Mouse (Mus musculus) midbrain, embryonic 11.5 days (tissue): Measurements from ENCODE around the gene Taar2. TPM values are rescaled to one million over a fixed set of nuclear protein-coding genes. Genes with fewer than 3 reads are reported as not detected.

ENCODE experiments used
- ATAC-seq: fragments of 200-750 bp; cut with Nextera tagmentation; 2 replicates; pipeline ENCODE4 v1.8.0; 2017; ENCODE audit warnings: moderate TSS enrichment, moderate library complexity; ENCODE audit not compliant: low FRiP score
- DNase-seq: peaks from one replicate; pipeline ENCODE4 v3.0.0; 2015; ENCODE audit warnings: low spot score; ENCODE audit errors: missing footprints
- H3K27ac ChIP-seq: fragments of 300-500 bp; sonication (generic); 2 replicates; pipeline ENCODE4 v1.5.1; 2014; ENCODE audit warnings: low read depth, low read length
- H3K27me3 ChIP-seq: fragments of 300-500 bp; sonication (generic); 2 replicates; pipeline ENCODE4 v1.6.1; 2014; ENCODE audit warnings: mild to moderate bottlenecking, low read length, moderate library complexity, mixed read lengths; ENCODE audit not compliant: control insufficient read depth, insufficient read depth
- H3K36me3 ChIP-seq: fragments of 300-500 bp; sonication (generic); 2 replicates; pipeline ENCODE4 v1.6.1; 2014; ENCODE audit warnings: mild to moderate bottlenecking, low read length, moderate library complexity, mixed read lengths; ENCODE audit not compliant: control insufficient read depth, insufficient read depth
- H3K4me1 ChIP-seq: fragments of 300-500 bp; sonication (generic); 2 replicates; pipeline ENCODE4 v1.6.1; 2014; ENCODE audit warnings: low read length; ENCODE audit not compliant: control insufficient read depth, insufficient read depth
- H3K4me2 ChIP-seq: fragments of 300-500 bp; sonication (generic); 2 replicates; pipeline ENCODE4 v1.6.1; 2014; ENCODE audit warnings: mild to moderate bottlenecking, moderate library complexity
- H3K4me3 ChIP-seq: fragments of 300-500 bp; sonication (generic); 2 replicates; pipeline ENCODE4 v1.5.1; 2014; ENCODE audit warnings: low read depth, low read length
- H3K9ac ChIP-seq: fragments of 300-500 bp; sonication (generic); 2 replicates; pipeline ENCODE4 v1.6.1; 2014; ENCODE audit warnings: low read length
- H3K9me3 ChIP-seq: fragments of 300-500 bp; sonication (generic); 2 replicates; pipeline ENCODE4 v1.6.1; 2016; ENCODE audit warnings: low read length; ENCODE audit not compliant: control insufficient read depth
- WGBS: fragments of 180-500 bp; shearing (Covaris S2); extraction: QIAGEN DNeasy Blood & Tissue Kit; methylation state at CpG from one replicate; pipeline ENCODE4 v1.1.7; 2014; 5-methylcytosine and 5-hydroxymethylcytosine counted together
- polyA plus RNA-seq: library from polyadenylated mRNA; unstranded; fragments of >200 nt; fragmentation: Nextera tagmentation; extraction: Ambion mirVana; gene quantifications from 2 replicates; pipeline ENCODE4 v1.2.1, GENCODE M21; 2014

Gene Taar2
- polyA plus RNA-seq, 1 experiment from 2014 or later, result not detected

DNA sequence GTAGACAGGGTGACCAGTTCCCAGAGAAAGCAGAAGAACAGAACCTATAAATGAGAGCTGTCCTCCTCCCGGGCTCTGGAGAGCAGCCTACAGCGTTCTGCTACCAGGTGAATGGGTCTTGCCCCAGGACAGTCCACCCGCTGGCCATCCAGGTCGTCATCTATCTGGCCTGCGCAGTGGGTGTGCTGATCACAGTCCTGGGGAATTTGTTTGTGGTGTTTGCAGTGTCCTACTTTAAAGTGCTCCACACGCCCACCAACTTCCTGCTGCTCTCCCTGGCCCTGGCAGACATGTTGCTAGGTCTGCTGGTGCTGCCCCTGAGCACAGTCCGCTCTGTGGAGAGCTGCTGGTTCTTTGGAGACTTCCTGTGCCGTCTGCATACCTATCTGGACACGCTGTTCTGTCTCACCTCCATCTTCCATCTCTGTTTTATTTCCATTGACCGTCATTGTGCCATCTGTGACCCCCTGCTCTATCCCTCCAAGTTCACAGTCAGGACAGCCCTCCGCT is 32.3 kb downstream of the Taar2 start, which contains the start of gene Taar5:
TSS of gene Taar5 (plus strand) at position 51 of the 510 bp plus-strand sequence.
- Histone ChIP-seq H3K36me3 (no peaks in the 10 kb centered on the region), H3K9ac (no peak within 1 kb of the TSS), H3K4me2 (no peak within 1 kb of the TSS), H3K4me1 (no peaks in the 10 kb centered on the region), H3K9me3 (no peaks in the 10 kb centered on the region), H3K27me3 (no peaks in the 10 kb centered on the region), H3K4me3 (no peak within 1 kb of the TSS), H3K27ac (no peak within 1 kb of the TSS)
- ATAC-seq (no peak), DNase-seq (no peak)
- WGBS, result 83% methylated on average over 11 of the region's 11 CpGs

DNA sequence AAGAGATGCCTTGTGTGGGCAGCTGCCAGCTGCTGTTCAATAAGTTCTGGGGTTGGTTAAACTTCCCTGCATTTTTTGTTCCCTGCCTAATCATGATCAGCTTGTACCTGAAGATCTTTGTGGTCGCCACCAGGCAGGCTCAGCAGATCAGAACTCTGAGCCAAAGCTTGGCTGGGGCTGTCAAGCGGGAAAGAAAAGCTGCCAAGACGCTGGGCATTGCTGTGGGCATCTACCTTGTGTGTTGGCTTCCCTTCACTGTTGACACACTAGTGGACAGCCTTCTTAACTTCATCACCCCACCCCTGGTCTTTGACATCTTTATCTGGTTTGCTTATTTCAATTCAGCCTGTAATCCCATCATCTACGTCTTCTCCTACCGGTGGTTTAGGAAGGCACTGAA is 32.9 kb downstream of the Taar2 start:
- H3K36me3 ChIP-seq, result no peaks in the 10 kb centered on the region
- no peak overlapping the region for H3K9ac ChIP-seq
- whole genome bisulfite sequencing, result 79% methylated on average over 5 of the region's 5 CpGs
- no peak overlapping the region for H3K4me2 ChIP-seq
- no peaks in the 10 kb centered on the region for H3K4me1 ChIP-seq
- ATAC-seq, result no peak
- no peaks in the 10 kb centered on the region for H3K27me3 ChIP-seq
- no peaks in the 10 kb centered on the region for H3K9me3 ChIP-seq
- DNase-seq, result no peak
- no peak overlapping the region for H3K4me3 ChIP-seq
- no peak overlapping the region for H3K27ac ChIP-seq

DNA sequence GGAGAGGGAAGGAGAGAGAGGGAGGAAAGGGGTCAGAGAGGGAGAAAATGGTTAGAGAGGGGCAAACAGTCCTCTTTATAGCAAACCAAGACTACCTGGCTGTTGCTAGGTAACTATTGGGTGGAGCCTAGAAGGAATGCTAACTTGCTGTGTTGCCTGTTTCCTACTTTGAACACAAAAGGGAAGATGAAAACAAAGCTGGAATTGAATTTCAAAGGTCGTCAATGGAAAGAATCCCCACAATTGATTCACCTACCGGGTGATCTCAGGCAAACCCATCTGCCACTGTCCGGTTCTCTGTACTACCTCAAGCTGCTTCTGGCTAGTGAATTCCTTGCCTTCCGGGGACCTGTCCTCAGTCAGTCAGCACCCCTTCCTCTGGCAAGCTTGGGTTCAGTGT is 39.6 kb downstream of the Taar2 start:
- DNase-seq (no peak), ATAC-seq (no peak)
- Histone ChIP-seq H3K27me3 (no peaks in the 10 kb centered on the region), H3K4me1 (no peaks in the 10 kb centered on the region), H3K27ac (no peak overlapping the region), H3K4me2 (no peak overlapping the region), H3K9me3 (no peaks in the 10 kb centered on the region), H3K9ac (no peak overlapping the region), H3K36me3 (no peaks in the 10 kb centered on the region), H3K4me3 (no peak overlapping the region)
- 36% methylated on average over 4 of the region's 4 CpGs for WGBS

DNA sequence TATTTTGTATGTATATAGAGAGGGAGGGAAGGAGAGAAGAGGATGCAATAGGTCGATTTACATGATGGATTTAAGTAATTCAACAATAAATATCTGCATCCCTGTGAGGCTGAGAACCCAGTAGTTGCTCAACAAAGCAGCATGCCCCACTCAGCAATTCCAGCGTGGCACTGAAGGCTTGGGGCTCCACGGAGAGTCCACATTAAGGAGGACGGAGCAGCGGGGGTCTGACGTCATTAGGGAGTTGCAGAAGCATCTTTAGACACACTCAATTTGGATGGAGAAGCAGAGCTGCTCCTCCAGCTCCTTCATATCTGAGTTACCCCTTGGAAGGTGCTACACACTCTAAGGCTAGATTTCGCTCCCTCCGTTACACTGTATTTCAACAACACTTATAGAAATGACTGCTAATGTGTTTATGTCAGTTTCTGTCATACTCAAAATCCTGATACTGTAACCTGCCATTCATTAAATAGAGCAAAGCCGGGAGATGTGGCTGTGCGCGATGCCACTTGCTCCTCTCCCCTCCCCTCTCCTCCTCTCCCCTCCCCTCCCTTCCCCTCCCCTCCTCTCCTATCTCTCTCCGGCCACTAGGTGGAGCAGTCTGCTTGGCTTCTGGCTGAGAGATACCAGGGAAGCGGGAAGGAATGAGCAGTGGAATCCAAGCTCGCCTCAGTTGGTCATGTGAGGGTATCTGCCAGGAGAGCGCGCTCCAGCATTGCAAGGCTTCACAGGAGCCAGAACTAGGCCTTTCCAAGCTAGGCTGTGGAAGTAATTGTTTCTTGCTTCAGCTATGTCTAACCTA is 40.7 kb downstream of the Taar2 start:
- ATAC-seq, result peak; percentile 88
- Histone ChIP-seq H3K4me3 (no peak overlapping the region), H3K4me1 (no peaks in the 10 kb centered on the region), H3K9ac (no peak overlapping the region), H3K4me2 (no peak overlapping the region), H3K27ac (no peak overlapping the region), H3K36me3 (no peaks in the 10 kb centered on the region), H3K9me3 (no peaks in the 10 kb centered on the region), H3K27me3 (no peaks in the 10 kb centered on the region)
- 45% methylated on average over 16 of the region's 16 CpGs for WGBS
- peak; percentile 96 for DNase-seq

GRCm38 (mm10) chr10:23985546-23985945 is 47.2 kb downstream of the Taar2 start, which contains the start of gene Taar6:
Gene Taar6 (minus strand): TSS chr10:23985646.
- WGBS, result 73% methylated on average over 8 of the region's 8 CpGs
- DNase-seq, result no peak

GRCm38 (mm10) chr10:23986419-23986818 is 48.0 kb downstream of the Taar2 start:
- WGBS, result 85% methylated on average over 5 of the region's 5 CpGs
- no peak overlapping the region for H3K4me2 ChIP-seq
- H3K9ac ChIP-seq, result no peak overlapping the region
- ATAC-seq, result no peak
- H3K27me3 ChIP-seq, result no peaks in the 10 kb centered on the region
- no peaks in the 10 kb centered on the region for H3K36me3 ChIP-seq
- H3K9me3 ChIP-seq, result no peaks in the 10 kb centered on the region
- H3K27ac ChIP-seq, result no peak overlapping the region
- H3K4me1 ChIP-seq, result no peaks in the 10 kb centered on the region
- H3K4me3 ChIP-seq, result no peak overlapping the region
- no peak for DNase-seq

More at GRCm38 (mm10) chr10:23985546-23985945, 47.2 kb downstream of the Taar2 start, which contains the start of gene Taar6:
- no peak for ATAC-seq
- Histone ChIP-seq H3K4me3 (no peak within 1 kb of the TSS), H3K36me3 (no peaks in the 10 kb centered on the region), H3K27ac (no peak within 1 kb of the TSS), H3K9me3 (no peaks in the 10 kb centered on the region), H3K4me1 (no peaks in the 10 kb centered on the region), H3K4me2 (no peak within 1 kb of the TSS), H3K27me3 (no peaks in the 10 kb centered on the region), H3K9ac (no peak within 1 kb of the TSS)

Other genes with a start within 250 kb of the Taar2 start
- 118 and 132 TPM in 2 replicates for gene Rps12, start 151.3 kb upstream of the Taar2 start, polyA plus RNA-seq
- gene Slc18b1, start 141.6 kb upstream of the Taar2 start, polyA plus RNA-seq, result 14.5 and 16.6 TPM in 2 replicates
- not detected in 2 replicates for gene Vnn3, start 87.1 kb upstream of the Taar2 start, polyA plus RNA-seq
- 2.6 and 2.9 TPM in 2 replicates for gene Vnn1, start 43.9 kb upstream of the Taar2 start, polyA plus RNA-seq
- gene Taar1, start 18.2 kb upstream of the Taar2 start, polyA plus RNA-seq, result not detected in 2 replicates
- gene Taar3, start 11.0 kb downstream of the Taar2 start, polyA plus RNA-seq, result not detected in 2 replicates
- not detected in 2 replicates for gene Taar4, start 21.9 kb downstream of the Taar2 start, polyA plus RNA-seq
- gene Taar5, start 32.1 kb downstream of the Taar2 start, polyA plus RNA-seq, result not detected in 2 replicates
- gene Taar6, start 47.1 kb downstream of the Taar2 start, polyA plus RNA-seq, result not detected in 2 replicates
- gene Taar7a, start 54.9 kb downstream of the Taar2 start, polyA plus RNA-seq, result not detected in 2 replicates
- not detected in 2 replicates for gene Taar7b, start 61.4 kb downstream of the Taar2 start, polyA plus RNA-seq
- not detected in 2 replicates for gene Taar7d, start 88.7 kb downstream of the Taar2 start, polyA plus RNA-seq
- gene Taar7e, start 99.0 kb downstream of the Taar2 start, polyA plus RNA-seq, result not detected in 2 replicates
- not detected in 2 replicates for gene Taar7f, start 110.9 kb downstream of the Taar2 start, polyA plus RNA-seq
- not detected in 2 replicates for gene Taar8a, start 137.9 kb downstream of the Taar2 start, polyA plus RNA-seq
- gene Taar8b, start 153.7 kb downstream of the Taar2 start, polyA plus RNA-seq, result not detected in 2 replicates
- not detected in 2 replicates for gene Taar8c, start 163.3 kb downstream of the Taar2 start, polyA plus RNA-seq
- not detected in 2 replicates for gene Taar9, start 171.0 kb downstream of the Taar2 start, polyA plus RNA-seq
- 98.6 and 99.6 TPM in 2 replicates for gene Stx7, start 210.7 kb downstream of the Taar2 start, polyA plus RNA-seq